ENCODE assay signal across 9 mouse cellular contexts in genomic region chr3:27861601-27862000, GRCm38 (mm10). TPM values are rescaled to one million over a fixed set of nuclear protein-coding genes. Genes with fewer than 3 reads are reported as not detected.
DNase-seq lines count a peak whose midpoint lies in the region; ATAC-seq and TF ChIP-seq lines count a peak whose summit lies in the region.
"Had no signal": no experiment of that assay in that cellular context is flagged by ENCODE, and none has a peak within 500 bp of the region (broad histone marks: within the 10 kb centered on the region; RNA-seq: fewer than 3 reads in every experiment).

No protein-coding gene starts in this region.

- H3K4me3 ChIP-seq in intestine, embryonic 16.5 days (ENCODE audit: low read length): no peak overlapping the region
- H3K4me3 ChIP-seq in intestine, embryonic 15.5 days (replicated peaks): no peak overlapping the region
- H3K4me3 ChIP-seq in forebrain, postnatal 0 days (ENCODE audit: low read depth, low read length): no peak overlapping the region
- no peak overlapping the region for H3K4me3 ChIP-seq in lung, embryonic 15.5 days
- H3K4me3 ChIP-seq: limb, embryonic 13.5 days had no signal

- H3K9ac ChIP-seq in intestine, embryonic 16.5 days (ENCODE audit: low read depth, low read length): no peak overlapping the region
- no peak overlapping the region for H3K9ac ChIP-seq in intestine, embryonic 15.5 days
- H3K9ac ChIP-seq in forebrain, postnatal 0 days: no peak overlapping the region
- H3K9ac ChIP-seq in lung, embryonic 15.5 days: no peak overlapping the region
- H3K9ac ChIP-seq: limb, embryonic 13.5 days had no signal

- H3K4me1 ChIP-seq in intestine, embryonic 16.5 days (ENCODE audit: control insufficient read depth, insufficient read depth, low read length): peaks cover 30% of the 10 kb centered on the region
- H3K4me1 ChIP-seq in intestine, embryonic 15.5 days (replicated peaks): peaks cover 22% of the 10 kb centered on the region
- H3K4me1 ChIP-seq in forebrain, postnatal 0 days (ENCODE audit: insufficient read depth): peaks cover 12% of the 10 kb centered on the region; the same call in 1 of the 2 replicates
- peaks cover 61% of the 10 kb centered on the region for H3K4me1 ChIP-seq in lung, embryonic 15.5 days

- DNase-seq in adrenal gland, postnatal 10 days: peak; percentile 92
- peak; percentile 58 for DNase-seq in forebrain, postnatal 0 days
- DNase-seq in heart, postnatal 4 days: peak; percentile 78
- peak; percentile 76 for DNase-seq in urinary bladder, postnatal 14 days (ENCODE audit: low spot score)
- DNase-seq in embryo, embryonic 10.5 days (ENCODE audit: low spot score): no peak

- no peaks in the 10 kb centered on the region for H3K9me3 ChIP-seq in intestine, embryonic 16.5 days (ENCODE audit: control insufficient read depth, low read length)
- H3K9me3 ChIP-seq in intestine, embryonic 15.5 days: no peaks in the 10 kb centered on the region
- H3K9me3 ChIP-seq in forebrain, postnatal 0 days (ENCODE audit: low read length): no peaks in the 10 kb centered on the region
- no peaks in the 10 kb centered on the region for H3K9me3 ChIP-seq in lung, embryonic 15.5 days
- H3K9me3 ChIP-seq: limb, embryonic 13.5 days had no signal

- no peak for TF ChIP-seq CTCF in forebrain, postnatal 0 days (IDR thresholded peaks at IDR 0.05; ENCODE audit: low read depth)

- H3K27me3 ChIP-seq in intestine, embryonic 16.5 days (replicated peaks; ENCODE audit: control insufficient read depth, insufficient read depth, low read length): no peaks in the 10 kb centered on the region
- H3K27me3 ChIP-seq in intestine, embryonic 15.5 days (replicated peaks): no peaks in the 10 kb centered on the region
- 0 out of 2 replicates have a peak, but pooled peaks cover 6% of the 10 kb centered on the region for H3K27me3 ChIP-seq in forebrain, postnatal 0 days (ENCODE audit: insufficient read depth, low read length)
- H3K27me3 ChIP-seq in lung, embryonic 15.5 days: no peaks in the 10 kb centered on the region
- H3K27me3 ChIP-seq: limb, embryonic 13.5 days had no signal

- 0 out of 2 replicates have a peak, but pooled peaks have one; percentile 8 for ATAC-seq in intestine, embryonic 16.5 days
- ATAC-seq in intestine, embryonic 15.5 days: no peak
- ATAC-seq in forebrain, postnatal 0 days: no peak
- ATAC-seq in lung, embryonic 15.5 days (ENCODE audit: borderline replicate concordance, extremely low read depth, low FRiP score, low TSS enrichment): 0 out of 2 replicates have a peak, but pooled peaks have one; percentile 12

- H3K4me2 ChIP-seq in intestine, embryonic 16.5 days (ENCODE audit: low read depth, low read length): no peak overlapping the region
- H3K4me2 ChIP-seq in intestine, embryonic 15.5 days (replicated peaks): no peak overlapping the region
- H3K4me2 ChIP-seq in forebrain, postnatal 0 days (ENCODE audit: low read depth): no peak overlapping the region
- H3K4me2 ChIP-seq in lung, embryonic 15.5 days: no peak overlapping the region

- WGBS in intestine, embryonic 16.5 days: 73% methylated on average over 6 of the region's 6 CpGs
- WGBS in intestine, embryonic 15.5 days: 76% methylated on average over 6 of the region's 6 CpGs
- 56% methylated on average over 6 of the region's 6 CpGs for WGBS in forebrain, postnatal 0 days
- WGBS in lung, embryonic 15.5 days: 50% methylated on average over 6 of the region's 6 CpGs

- peak overlapping the region; percentile 96; the same call in 1 of the 2 replicates for H3K27ac ChIP-seq in intestine, embryonic 16.5 days (ENCODE audit: low read length)
- no peak overlapping the region for H3K27ac ChIP-seq in intestine, embryonic 15.5 days
- no peak overlapping the region for H3K27ac ChIP-seq in forebrain, postnatal 0 days (ENCODE audit: low read depth, low read length)
- H3K27ac ChIP-seq in lung, embryonic 15.5 days: peak overlapping the region; percentile 93

- H3K36me3 ChIP-seq in intestine, embryonic 16.5 days (ENCODE audit: control insufficient read depth, insufficient read depth, low read length): no peaks in the 10 kb centered on the region
- H3K36me3 ChIP-seq in intestine, embryonic 15.5 days: no peaks in the 10 kb centered on the region
- no peaks in the 10 kb centered on the region for H3K36me3 ChIP-seq in forebrain, postnatal 0 days (ENCODE audit: insufficient read depth)
- no peaks in the 10 kb centered on the region for H3K36me3 ChIP-seq in lung, embryonic 15.5 days
- H3K36me3 ChIP-seq: limb, embryonic 13.5 days had no signal

RNA-seq across cellular contexts. Expression of gene Tmem212, which starts 34.6 kb away (rescaled TPM):
- polyA plus RNA-seq in intestine, embryonic 16.5 days (2015; fragmentation: Nextera tagmentation; extraction: Ambion mirVana): not detected in 2 replicates
- not detected in 2 replicates for polyA plus RNA-seq in intestine, embryonic 15.5 days (2015; fragmentation: Nextera tagmentation; extraction: Ambion mirVana)
- not detected for total RNA-seq in adrenal gland, postnatal 10 days (2021)
- total RNA-seq in forebrain, postnatal 0 days (2014; rRNA removed): 2.7 and 4.3 TPM in 2 replicates
- polyA plus RNA-seq in forebrain, postnatal 0 days (2015; fragmentation: Nextera tagmentation; extraction: Ambion mirVana): 3.0 and 4.7 TPM in 2 replicates
- total RNA-seq in heart, postnatal 4 days (2021): not detected
- 0.39 and 0.87 TPM in 2 replicates for polyA plus RNA-seq in lung, embryonic 15.5 days (2015; fragmentation: Nextera tagmentation; extraction: Ambion mirVana)
- polyA plus RNA-seq: limb, embryonic 13.5 days had no signal

Comparison
In these comparisons a context has a peak if more than half of its experiments do, and no peak if none do; other contexts are left out.
1. ATAC-seq: peak in intestine, embryonic 16.5 days (single experiment) and lung, embryonic 15.5 days (single experiment); none in intestine, embryonic 15.5 days (single experiment) and forebrain, postnatal 0 days (single experiment).
2. H3K27ac ChIP-seq: peak in intestine, embryonic 16.5 days (single experiment) and lung, embryonic 15.5 days (single experiment); none in intestine, embryonic 15.5 days (single experiment) and forebrain, postnatal 0 days (single experiment).